Mouse (Mus musculus) adrenal gland, postnatal 36 days (tissue): Measurements from ENCODE around the gene Capn3. TPM values are rescaled to one million over a fixed set of nuclear protein-coding genes. Genes with fewer than 3 reads are reported as not detected.

Source experiments
- DNase-seq, 2 experiments: peaks; one replicate each; pipeline ENCODE4 v3.0.0; 2021; ENCODE audit warnings: mixed read lengths in 1 of 2
- total RNA-seq, 2 experiments: library from RNA; stranded (reverse); gene quantifications; 2 replicates each; pipeline ENCODE4 v1.2.3; 2021

The Capn3 gene
- total RNA-seq, 2 experiments from 2014 or later, result 0.56 TPM; not detected in 1

DNA sequence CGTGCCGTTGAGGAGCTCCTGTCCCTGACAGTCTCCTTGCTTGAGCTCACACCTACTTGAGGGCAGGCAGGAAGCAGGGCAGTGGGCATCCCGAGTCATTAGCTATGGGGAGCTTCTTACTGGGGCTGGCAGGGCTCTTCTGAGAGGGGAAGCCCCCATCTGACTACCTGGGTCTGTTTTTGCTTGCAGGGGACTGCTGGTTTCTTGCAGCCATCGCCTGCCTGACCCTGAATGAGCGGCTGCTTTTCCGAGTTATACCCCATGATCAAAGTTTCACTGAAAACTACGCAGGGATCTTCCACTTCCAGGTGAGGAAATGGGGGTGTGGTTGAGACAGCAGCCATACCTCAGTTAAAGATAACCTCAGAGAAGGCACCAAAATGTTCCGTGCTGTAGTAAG lies 26.1 kb downstream of the Capn3 start:
- no peak for DNase-seq

GRCm38 (mm10) chr2:120482506-120483389 lies 26.9 kb downstream of the Capn3 start:
- no peak for DNase-seq

- DNase-seq, result no peak
Observed at GRCm38 (mm10) chr2:120484241-120484640, 28.4 kb downstream of the Capn3 start.

- DNase-seq, result no peak
Observed at GRCm38 (mm10) chr2:120493254-120493653, 37.4 kb downstream of the Capn3 start.

- no peak for DNase-seq
Observed at GRCm38 (mm10) chr2:120496511-120496910, 40.7 kb downstream of the Capn3 start.

DNA sequence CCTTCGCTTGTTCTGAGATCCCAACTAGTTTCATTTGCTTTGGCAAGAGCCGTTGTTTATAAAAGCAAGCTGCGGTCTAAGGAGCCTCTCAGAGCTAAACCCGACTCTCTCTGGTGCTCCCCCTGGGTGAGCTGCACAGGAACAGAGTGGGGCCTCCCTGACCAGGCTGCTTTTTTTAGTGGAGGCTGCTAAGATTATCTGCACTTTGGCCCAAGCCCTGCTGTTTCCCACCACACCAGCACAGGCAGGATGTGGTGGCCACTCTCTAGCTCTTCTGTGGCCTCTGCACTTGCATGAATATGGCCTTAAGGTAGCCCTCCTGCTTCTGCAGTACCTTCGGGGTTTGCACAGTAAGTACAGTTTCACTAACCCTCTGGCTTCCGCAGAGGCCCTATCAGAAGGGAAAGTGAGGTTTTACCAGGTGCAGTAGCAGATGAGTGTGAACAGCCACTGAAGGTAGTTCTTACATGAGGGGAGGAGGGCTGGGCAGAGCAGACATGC lies 44.2 kb downstream of the Capn3 start:
- no peak for DNase-seq

- DNase-seq, result no peak
Observed at GRCm38 (mm10) chr2:120501136-120501918, 45.5 kb downstream of the Capn3 start.

DNA sequence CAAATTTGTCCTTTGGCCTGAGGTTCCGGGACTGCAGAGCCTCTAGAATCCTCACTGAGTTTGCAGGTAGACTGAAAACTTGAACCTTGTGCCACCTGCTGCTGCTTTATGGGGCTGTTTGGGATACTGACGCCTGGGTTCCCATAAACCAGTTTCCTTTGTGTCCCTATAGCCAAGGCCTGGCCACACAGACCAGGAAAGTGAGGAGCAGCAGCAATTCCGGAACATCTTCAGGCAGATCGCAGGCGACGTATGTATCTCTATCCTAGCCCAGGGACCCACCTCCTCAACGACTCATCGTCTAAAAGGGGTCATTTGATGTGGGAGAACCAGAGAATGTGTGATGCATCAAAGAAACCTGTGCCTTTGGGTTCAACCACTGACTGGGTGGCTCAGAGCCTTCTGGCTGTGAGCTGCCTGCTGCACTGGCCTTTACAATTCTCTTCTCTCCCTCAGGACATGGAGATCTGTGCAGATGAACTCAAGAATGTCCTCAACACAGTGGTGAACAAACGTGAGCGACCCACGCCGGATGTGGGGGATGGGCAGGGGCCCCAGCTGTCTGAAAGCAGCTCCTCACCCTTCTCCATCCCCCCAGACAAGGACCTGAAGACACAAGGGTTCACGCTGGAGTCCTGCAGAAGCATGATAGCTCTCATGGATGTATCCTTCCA lies 46.2 kb downstream of the Capn3 start:
- DNase-seq, result peak in 1 of 2 experiments; percentile 8

- peak; percentile 52 to 59 for DNase-seq
Observed at GRCm38 (mm10) chr2:120502605-120502990, 46.8 kb downstream of the Capn3 start.

DNA sequence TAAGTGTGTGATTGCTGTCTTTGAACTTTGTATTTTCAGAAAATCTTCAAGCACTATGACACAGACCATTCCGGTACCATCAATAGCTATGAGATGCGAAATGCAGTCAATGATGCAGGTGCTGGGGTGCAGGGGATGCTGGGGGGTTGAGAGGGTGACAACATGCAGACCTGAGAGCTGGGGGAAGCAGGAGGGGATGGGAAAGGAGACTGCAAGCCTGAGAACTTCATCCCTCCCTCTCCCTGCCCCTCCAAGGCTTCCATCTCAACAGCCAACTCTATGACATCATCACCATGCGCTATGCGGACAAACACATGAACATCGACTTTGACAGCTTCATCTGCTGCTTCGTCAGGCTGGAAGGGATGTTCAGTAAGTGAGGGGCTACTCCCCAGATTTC lies 47.3 kb downstream of the Capn3 start:
- no peak for DNase-seq

DNA sequence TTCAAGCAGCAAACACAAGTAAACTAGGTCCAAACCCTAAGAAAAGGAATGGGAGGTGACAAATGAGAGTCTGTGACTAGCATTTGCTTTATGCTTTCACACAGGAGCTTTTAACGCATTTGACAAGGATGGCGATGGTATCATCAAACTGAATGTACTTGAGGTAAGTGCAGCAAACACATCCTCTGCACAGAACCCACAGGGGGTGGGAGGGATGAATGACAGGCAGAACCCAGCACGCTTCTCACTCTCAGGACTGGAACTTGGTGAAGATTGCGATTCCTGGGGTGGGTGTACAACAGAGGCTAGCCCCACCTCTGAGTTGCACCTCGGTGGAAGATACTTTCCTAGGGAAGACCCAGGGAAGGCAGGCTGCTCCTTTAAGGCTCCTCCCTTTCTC lies 48.2 kb downstream of the Capn3 start:
- no peak for DNase-seq

GRCm38 (mm10) chr2:120514181-120514580 lies 58.4 kb downstream of the Capn3 start:
- DNase-seq, result no peak

GRCm38 (mm10) chr2:120518547-120519210 lies 62.9 kb downstream of the Capn3 start:
- DNase-seq, result no peak

DNA sequence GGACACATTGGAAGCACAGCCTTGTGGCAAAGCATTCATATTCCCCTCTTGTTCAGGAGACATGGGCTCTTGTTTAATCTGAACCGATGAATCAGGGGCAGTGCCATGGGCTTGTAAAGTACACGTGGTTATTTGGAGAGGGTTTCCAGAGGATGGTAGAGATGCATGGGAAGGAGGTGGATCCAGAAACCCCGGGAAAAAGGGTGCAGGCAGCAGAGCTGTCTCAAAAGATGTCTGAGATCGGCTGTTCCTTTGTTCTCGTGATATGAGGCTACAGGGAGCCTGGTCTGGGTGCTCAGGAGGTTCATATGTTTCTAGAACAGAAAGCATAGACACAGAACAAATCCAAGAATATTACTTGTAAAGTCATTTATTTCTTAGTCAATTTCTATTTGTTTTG lies 71.0 kb downstream of the Capn3 start:
- DNase-seq, result no peak

DNA sequence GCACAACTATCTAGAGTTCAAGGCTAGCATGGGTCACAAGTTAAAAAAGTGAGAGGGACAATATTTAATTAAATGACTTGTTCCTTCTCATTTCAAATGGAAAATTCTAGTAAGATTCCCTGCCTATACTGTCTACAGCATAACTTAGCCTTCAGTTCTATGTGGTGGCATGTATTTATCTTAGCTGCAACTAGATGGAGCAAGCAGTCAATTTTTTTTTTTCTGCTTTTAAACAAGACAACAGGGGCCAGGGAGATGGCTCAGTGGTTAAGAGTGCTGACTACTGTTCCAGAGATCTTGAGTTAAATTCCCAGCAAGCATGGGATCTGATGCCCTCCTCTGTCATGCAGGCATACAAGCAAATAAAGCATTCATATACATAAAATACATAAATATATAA lies 73.7 kb downstream of the Capn3 start:
- no peak for DNase-seq

DNA sequence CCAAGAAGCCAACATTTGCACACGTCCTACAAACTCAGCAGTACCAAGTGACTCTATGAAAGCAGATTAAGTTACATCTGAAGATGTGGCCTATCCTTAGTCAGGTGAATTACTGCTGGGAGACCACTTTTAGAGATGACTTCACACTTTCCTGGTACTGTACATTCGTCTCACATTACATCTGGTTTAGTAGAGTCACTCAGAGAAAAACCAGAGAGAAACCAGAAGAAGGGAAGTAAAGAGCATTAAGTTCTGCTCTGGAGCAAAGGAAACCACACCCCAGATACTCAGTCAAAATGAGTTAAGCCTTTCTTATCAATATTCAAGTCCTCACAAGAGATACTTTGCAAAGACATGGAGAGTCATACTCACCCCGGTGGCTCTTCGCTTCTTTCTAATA lies 75.4 kb downstream of the Capn3 start:
- no peak for DNase-seq

GRCm38 (mm10) chr2:120539333-120539732 lies 83.5 kb downstream of the Capn3 start:
- peak; percentile 38 to 43 for DNase-seq

- DNase-seq, result peak; percentile 45 to 81
Observed at GRCm38 (mm10) chr2:120539778-120540208, 84.0 kb downstream of the Capn3 start.

DNA sequence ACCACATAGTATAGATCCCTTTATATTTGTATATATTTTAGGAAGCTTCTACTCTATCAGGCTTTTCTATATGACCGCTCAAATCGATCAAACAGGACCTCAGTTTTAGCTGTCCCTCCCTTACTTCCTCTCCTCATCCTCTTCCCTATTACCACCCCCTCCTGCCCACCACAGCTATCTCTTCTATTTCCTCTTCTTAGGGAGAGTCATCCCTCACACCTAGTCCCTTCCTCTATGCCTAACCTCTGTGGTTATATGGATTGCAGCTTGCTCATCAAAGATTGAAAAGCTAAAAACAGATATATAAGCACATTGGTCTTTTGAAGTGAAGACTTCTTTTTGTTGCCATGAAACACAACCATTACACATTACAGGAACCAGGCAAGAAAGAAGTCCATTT lies 88.9 kb downstream of the Capn3 start:
- no peak for DNase-seq
